Mouse (Mus musculus): ENCODE data around the gene Syndig1. TPM values are rescaled to one million over a fixed set of nuclear protein-coding genes. Genes with fewer than 3 reads are reported as not detected.

Gene Syndig1
- total and polyA plus RNA-seq, 3 experiments = 0.25 to 0.39 TPM; not detected in 1

- no peak for DNase-seq
- Histone ChIP-seq H3K36me3 (ENCODE audit: control insufficient read depth, insufficient read depth, low read length) (no peaks in the 10 kb centered on the region), H3K4me3 (no peak overlapping the region), H3K27me3 (ENCODE audit: control insufficient read depth, insufficient read depth, low read length) (no peaks in the 10 kb centered on the region), H3K4me1 (ENCODE audit: control insufficient read depth, insufficient read depth, low read length) (no peaks in the 10 kb centered on the region), H3K27ac (no peak overlapping the region), H3K79me2 (replicated peaks; ENCODE audit: control insufficient read depth, insufficient read depth, low read length) (no peaks in the 10 kb centered on the region), H3K9ac (ENCODE audit: low read depth, low read length) (no peak overlapping the region)
- TF ChIP-seq CTCF (IDR thresholded peaks at IDR 0.05) = no peak
- TF ChIP-seq EP300 (IDR thresholded peaks at IDR 0.05; ENCODE audit: insufficient read depth, low read depth, low read length) = no peak
- TF ChIP-seq POLR2A (IDR thresholded peaks at IDR 0.05; ENCODE audit: insufficient read depth, low read depth, low read length) = no peak
- intact Hi-C loops (cut with DNase I) = no loop called here
- WGBS = 37% methylated on average over 2 of the region's 2 CpGs
Measured at GRCm38 (mm10) chr2:149939586-149939985, 110.6 kb downstream of the Syndig1 start.

GRCm38 (mm10) chr2:149950641-149951040 lies 121.6 kb downstream of the Syndig1 start:
- intact Hi-C loops (cut with DNase I) = no loop called here
- Histone ChIP-seq H3K9ac (ENCODE audit: low read depth, low read length) (no peak overlapping the region), H3K4me3 (no peak overlapping the region), H3K4me1 (ENCODE audit: control insufficient read depth, insufficient read depth, low read length) (no peaks in the 10 kb centered on the region), H3K79me2 (replicated peaks; ENCODE audit: control insufficient read depth, insufficient read depth, low read length) (no peaks in the 10 kb centered on the region), H3K36me3 (ENCODE audit: control insufficient read depth, insufficient read depth, low read length) (no peaks in the 10 kb centered on the region), H3K27me3 (ENCODE audit: control insufficient read depth, insufficient read depth, low read length) (no peaks in the 10 kb centered on the region), H3K27ac (no peak overlapping the region)
- no peak for DNase-seq
- no peak for TF ChIP-seq EP300 (IDR thresholded peaks at IDR 0.05; ENCODE audit: insufficient read depth, low read depth, low read length)
- TF ChIP-seq POLR2A (IDR thresholded peaks at IDR 0.05; ENCODE audit: insufficient read depth, low read depth, low read length) = no peak
- no peak for TF ChIP-seq CTCF (IDR thresholded peaks at IDR 0.05)
- 72% methylated on average over 4 of the region's 4 CpGs for WGBS

GRCm38 (mm10) chr2:149971014-149971413 lies 142.0 kb downstream of the Syndig1 start:
- TF ChIP-seq POLR2A (IDR thresholded peaks at IDR 0.05; ENCODE audit: insufficient read depth, low read depth, low read length) (no peak), CTCF (IDR thresholded peaks at IDR 0.05) (no peak), EP300 (IDR thresholded peaks at IDR 0.05; ENCODE audit: insufficient read depth, low read depth, low read length) (no peak)
- Histone ChIP-seq H3K9ac (ENCODE audit: low read depth, low read length) (no peak overlapping the region), H3K4me1 (ENCODE audit: control insufficient read depth, insufficient read depth, low read length) (no peaks in the 10 kb centered on the region), H3K27ac (no peak overlapping the region), H3K36me3 (ENCODE audit: control insufficient read depth, insufficient read depth, low read length) (no peaks in the 10 kb centered on the region), H3K4me3 (no peak overlapping the region), H3K27me3 (ENCODE audit: control insufficient read depth, insufficient read depth, low read length) (no peaks in the 10 kb centered on the region), H3K79me2 (replicated peaks; ENCODE audit: control insufficient read depth, insufficient read depth, low read length) (no peaks in the 10 kb centered on the region)
- no peak for DNase-seq
- intact Hi-C loops (cut with DNase I) = no loop called here
- 79% methylated on average over 4 of the region's 4 CpGs for WGBS

GRCm38 (mm10) chr2:149973583-149973982 lies 144.6 kb downstream of the Syndig1 start:
- DNase-seq = no peak
- no peak for TF ChIP-seq CTCF (IDR thresholded peaks at IDR 0.05)
- TF ChIP-seq POLR2A (IDR thresholded peaks at IDR 0.05; ENCODE audit: insufficient read depth, low read depth, low read length) = no peak
- no peak for TF ChIP-seq EP300 (IDR thresholded peaks at IDR 0.05; ENCODE audit: insufficient read depth, low read depth, low read length)

GRCm38 (mm10) chr2:149980419-149980818 lies 151.4 kb downstream of the Syndig1 start:
- no peaks in the 10 kb centered on the region for H3K79me2 ChIP-seq (replicated peaks; ENCODE audit: control insufficient read depth, insufficient read depth, low read length)
- no peaks in the 10 kb centered on the region for H3K36me3 ChIP-seq (ENCODE audit: control insufficient read depth, insufficient read depth, low read length)
- no peak for DNase-seq
- TF ChIP-seq CTCF (IDR thresholded peaks at IDR 0.05) (no peak), POLR2A (IDR thresholded peaks at IDR 0.05; ENCODE audit: insufficient read depth, low read depth, low read length) (no peak), EP300 (IDR thresholded peaks at IDR 0.05; ENCODE audit: insufficient read depth, low read depth, low read length) (no peak)
- H3K27me3 ChIP-seq (ENCODE audit: control insufficient read depth, insufficient read depth, low read length) = no peaks in the 10 kb centered on the region
- no peak overlapping the region for H3K27ac ChIP-seq
- intact Hi-C loops (cut with DNase I) = no loop called here
- no peaks in the 10 kb centered on the region for H3K4me1 ChIP-seq (ENCODE audit: control insufficient read depth, insufficient read depth, low read length)
- H3K9ac ChIP-seq (ENCODE audit: low read depth, low read length) = no peak overlapping the region
- 59% methylated on average over 1 of the region's 1 CpGs for WGBS
- H3K4me3 ChIP-seq = no peak overlapping the region

More at GRCm38 (mm10) chr2:149973583-149973982, 144.6 kb downstream of the Syndig1 start:
- Histone ChIP-seq H3K36me3 (ENCODE audit: control insufficient read depth, insufficient read depth, low read length) (no peaks in the 10 kb centered on the region), H3K9ac (ENCODE audit: low read depth, low read length) (no peak overlapping the region), H3K27ac (no peak overlapping the region), H3K79me2 (replicated peaks; ENCODE audit: control insufficient read depth, insufficient read depth, low read length) (no peaks in the 10 kb centered on the region), H3K4me1 (ENCODE audit: control insufficient read depth, insufficient read depth, low read length) (no peaks in the 10 kb centered on the region), H3K27me3 (ENCODE audit: control insufficient read depth, insufficient read depth, low read length) (no peaks in the 10 kb centered on the region), H3K4me3 (no peak overlapping the region)
- WGBS = 62% methylated on average over 6 of the region's 6 CpGs
- intact Hi-C loops (cut with DNase I) = no loop called here

GRCm38 (mm10) chr2:149982466-149982865 lies 153.5 kb downstream of the Syndig1 start:
- Histone ChIP-seq H3K36me3 (ENCODE audit: control insufficient read depth, insufficient read depth, low read length) (no peaks in the 10 kb centered on the region), H3K79me2 (replicated peaks; ENCODE audit: control insufficient read depth, insufficient read depth, low read length) (no peaks in the 10 kb centered on the region), H3K4me1 (ENCODE audit: control insufficient read depth, insufficient read depth, low read length) (no peaks in the 10 kb centered on the region), H3K4me3 (no peak overlapping the region), H3K9ac (ENCODE audit: low read depth, low read length) (no peak overlapping the region), H3K27ac (no peak overlapping the region), H3K27me3 (ENCODE audit: control insufficient read depth, insufficient read depth, low read length) (no peaks in the 10 kb centered on the region)
- intact Hi-C loops (cut with DNase I) = no loop called here
- no peak for DNase-seq
- TF ChIP-seq CTCF (IDR thresholded peaks at IDR 0.05) (no peak), POLR2A (IDR thresholded peaks at IDR 0.05; ENCODE audit: insufficient read depth, low read depth, low read length) (no peak), EP300 (IDR thresholded peaks at IDR 0.05; ENCODE audit: insufficient read depth, low read depth, low read length) (no peak)

All from heart, adult 2 months (tissue).